Mouse (Mus musculus) cerebellum, adult 8-10 months (tissue): ENCODE results near the gene Rmnd5a.

Source experiments
- DNase-seq: peaks from one replicate; pipeline ENCODE4 v3.0.0; 2022

The Rmnd5a gene

GRCm38 (mm10) chr6:71369416-71369815 lies 71.0 kb downstream of the Rmnd5a start:
- no peak for DNase-seq

GRCm38 (mm10) chr6:71363995-71364394 lies 76.4 kb downstream of the Rmnd5a start:
- no peak for DNase-seq

DNA sequence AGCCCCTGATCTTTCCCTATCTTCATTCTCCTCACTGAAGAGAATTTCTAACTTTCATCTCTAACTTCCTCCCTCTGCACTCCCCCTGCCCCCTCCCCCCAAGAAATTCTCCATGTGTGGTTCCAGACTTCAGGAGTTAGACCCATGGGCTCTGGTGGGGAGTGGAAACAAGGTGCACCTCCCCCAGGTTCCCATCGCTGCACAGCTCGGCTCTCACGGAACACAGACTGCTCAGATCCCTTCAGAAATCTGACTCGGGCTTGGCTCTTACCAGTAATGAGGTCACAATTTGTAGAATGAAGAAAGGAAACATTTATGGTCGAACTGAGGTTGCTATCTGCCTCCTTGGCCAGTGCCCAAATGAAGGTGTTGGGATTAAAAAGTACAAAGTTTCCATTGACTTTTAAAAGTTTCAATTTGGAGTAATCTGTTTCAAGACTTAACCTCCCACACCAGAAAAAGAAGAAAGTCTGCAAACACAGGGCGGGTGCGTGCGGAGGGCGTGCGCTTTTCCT lies 79.2 kb downstream of the Rmnd5a start:
- DNase-seq, result no peak

DNA sequence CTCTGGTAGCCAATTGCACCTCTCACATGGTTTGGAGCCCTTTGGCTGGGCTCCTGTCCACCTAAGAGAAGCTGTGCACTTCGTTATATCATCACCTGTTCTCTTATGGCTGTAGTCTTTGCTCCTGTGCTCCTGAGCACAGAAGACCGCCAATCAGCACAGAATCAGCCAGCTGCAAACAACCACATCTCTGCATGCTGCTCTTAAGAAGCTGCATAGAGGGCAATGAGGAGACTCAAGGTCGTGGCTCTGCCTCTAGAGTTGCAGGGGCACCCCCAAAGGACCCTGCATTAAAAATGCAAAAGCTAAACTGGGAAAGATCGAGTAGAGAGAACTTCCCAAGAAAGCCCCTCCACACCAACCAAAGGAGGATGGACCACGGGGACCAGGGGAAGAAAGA lies 79.7 kb downstream of the Rmnd5a start:
- no peak for DNase-seq

DNA sequence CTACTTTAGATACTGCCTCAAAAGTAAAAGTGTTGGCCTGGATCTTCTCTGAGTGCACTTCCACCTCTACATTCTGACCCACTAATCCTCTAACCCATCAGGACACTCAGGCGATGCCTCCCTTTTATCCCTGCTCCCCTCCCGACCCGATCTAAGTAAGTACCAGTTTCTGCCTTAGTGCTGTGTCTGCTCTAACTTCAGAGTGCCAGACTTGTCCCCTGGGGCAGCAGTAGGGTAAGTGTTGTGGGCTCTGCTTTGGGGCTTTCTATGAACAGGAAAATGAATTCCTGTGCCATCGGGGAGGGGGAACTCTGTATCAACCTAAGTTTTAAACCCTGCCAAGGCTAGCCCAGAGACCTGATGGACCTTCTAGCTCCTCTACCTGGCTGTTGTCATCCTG lies 80.2 kb downstream of the Rmnd5a start:
- DNase-seq, result no peak

DNA sequence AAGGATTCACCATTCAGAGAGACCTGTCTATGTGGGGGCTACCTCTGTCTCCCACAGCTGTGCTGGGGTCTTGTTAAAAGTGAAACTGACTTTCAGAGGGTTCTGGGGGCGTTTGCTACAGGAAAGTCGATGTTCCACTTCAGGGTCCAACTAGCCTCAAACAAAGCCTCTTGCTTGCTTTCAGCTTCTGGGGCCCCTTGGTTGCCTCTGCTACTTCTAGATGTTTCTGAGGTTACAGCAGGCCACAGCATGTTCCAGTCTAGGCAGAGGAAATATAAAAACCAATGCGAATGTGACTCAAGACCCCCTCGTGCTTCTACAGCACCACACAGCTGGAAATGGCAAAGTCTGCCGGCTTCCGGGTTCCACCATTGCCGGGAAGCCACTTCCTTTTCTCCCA lies 82.9 kb downstream of the Rmnd5a start:
- no peak for DNase-seq

GRCm38 (mm10) chr6:71353722-71354121 lies 86.7 kb downstream of the Rmnd5a start:
- no peak for DNase-seq

DNA sequence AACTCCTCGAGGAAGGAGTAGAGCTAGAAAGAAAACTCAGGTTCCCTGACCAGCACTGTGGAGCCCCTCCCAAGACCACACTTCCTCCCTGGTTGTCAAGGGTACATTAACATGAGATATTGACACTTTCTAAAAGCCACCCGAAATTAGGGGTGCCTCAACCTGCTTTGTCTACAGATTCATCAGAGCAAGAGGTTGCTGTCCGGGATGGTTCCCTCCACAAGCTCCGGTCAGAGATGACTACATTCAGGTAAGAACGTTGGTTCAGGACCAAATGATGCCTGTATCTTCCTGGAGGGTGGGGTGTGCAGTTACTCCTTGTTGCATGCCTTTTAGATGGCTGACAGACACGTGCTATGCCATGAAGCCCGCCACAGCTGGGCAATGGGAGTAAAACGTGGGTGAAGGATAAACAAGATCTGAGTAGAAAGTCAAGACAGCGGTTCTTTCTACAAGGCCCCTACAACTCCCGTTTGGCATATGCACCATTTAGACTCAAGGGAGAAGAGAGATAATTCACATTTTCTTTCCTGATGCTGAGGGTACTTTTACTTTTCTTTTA lies 87.5 kb downstream of the Rmnd5a start:
- no peak for DNase-seq

DNA sequence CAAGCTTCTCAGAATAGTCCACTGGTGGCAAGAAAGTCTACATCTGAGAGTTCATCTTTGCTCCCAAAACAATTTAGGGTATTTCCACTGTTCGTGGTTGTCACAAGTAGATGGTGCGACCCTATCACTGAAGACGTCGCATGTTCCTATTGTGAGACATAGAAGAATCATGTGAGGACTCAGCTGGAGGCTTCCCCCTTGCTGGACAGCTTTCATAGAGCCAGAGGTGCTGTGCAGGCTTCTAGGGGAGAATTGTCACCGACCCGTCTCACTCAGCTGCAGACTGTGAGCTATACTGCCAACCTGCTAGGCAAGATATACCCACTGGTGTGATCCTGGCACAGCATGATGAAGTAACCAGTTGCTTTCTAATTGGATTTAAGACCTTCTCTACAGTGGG lies 88.2 kb downstream of the Rmnd5a start:
- DNase-seq, result no peak

DNA sequence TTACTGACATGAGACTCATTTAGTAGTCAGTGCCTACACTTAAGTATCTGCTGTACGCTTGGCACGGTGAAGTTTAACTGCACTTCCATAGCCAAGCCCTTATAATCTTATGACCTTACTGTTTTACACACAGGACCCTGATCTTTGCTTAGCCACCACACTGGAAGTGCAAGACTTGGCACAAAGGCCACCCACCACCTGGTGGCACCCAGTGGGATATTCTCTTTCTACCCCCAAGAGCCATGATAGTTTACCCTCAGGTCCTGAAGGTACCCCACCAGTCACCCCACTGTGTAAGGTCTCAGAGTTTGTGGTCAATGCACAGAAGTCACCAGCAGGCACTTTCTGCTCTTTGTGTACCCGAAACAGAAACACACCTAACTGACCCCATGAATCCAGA lies 89.2 kb downstream of the Rmnd5a start:
- DNase-seq, result no peak

DNA sequence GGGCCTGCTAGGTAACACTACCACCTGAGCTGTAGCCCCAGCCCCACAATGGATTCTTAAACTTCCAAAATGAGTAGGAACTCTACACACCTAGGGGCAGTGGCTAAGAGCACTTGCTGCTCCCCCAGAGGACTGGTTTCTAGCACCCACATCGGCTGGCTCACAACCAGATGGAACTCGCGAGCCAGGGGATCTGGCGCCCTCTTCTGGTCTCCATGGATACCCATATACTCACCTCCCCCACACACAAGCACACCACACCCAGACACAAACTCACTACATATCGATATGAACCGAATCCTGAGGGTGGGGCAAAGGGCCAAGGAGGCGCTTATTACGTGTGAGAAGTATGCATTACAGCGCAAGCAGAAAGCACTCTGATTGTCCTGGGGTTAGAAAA lies 92.4 kb downstream of the Rmnd5a start:
- no peak for DNase-seq

DNA sequence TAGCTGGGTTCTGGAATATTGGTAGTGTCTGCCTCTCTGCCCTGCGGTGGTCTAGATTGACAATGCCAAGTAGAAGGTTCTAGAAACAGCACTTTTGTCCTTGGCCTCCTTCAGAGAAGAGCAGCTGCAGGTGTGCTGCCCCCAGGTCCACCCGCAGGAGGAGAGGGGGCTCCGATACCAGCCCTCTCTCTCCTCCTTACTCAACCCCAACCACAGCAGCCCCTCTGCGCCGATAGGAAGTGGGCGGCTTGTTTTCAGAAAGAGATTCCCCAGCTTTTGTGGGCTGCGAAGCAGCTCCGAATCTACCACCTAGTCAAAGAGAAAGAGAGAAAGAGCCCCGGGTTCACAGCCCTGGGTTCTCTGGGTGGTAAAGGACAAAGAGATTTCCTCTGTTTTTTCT lies 99.3 kb downstream of the Rmnd5a start:
- DNase-seq, result no peak

DNA sequence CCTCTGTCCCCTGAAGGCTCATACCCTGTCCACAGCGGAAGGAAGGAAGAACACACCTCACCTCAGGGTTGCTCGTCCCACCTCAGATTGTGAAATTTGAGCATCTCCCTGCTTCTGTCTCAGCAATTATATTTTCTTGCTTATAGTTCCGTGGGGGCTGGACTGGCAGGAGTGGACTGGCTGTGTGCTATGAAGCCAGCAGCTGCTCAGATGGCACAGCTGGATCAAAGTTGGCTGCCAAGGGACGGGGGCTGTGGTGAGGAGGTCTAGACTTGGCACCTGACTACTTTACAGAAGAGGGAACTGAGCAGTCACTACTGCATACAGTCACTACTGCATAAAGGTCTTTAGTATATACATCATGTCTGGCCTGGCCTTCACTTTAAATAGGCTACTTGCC lies 101.1 kb downstream of the Rmnd5a start:
- no peak for DNase-seq

- no peak for DNase-seq
These were observed 101.5 kb downstream of the Rmnd5a start for GRCm38 (mm10) chr6:71338941-71339340.
